Mouse (Mus musculus) adrenal gland, postnatal 14 days (tissue): ENCODE data around the gene Ttc4. TPM values are rescaled to one million over a fixed set of nuclear protein-coding genes. Genes with fewer than 3 reads are reported as not detected.
A peak's percentile ranks its signal among the peaks of the same experiment; 100 is the strongest.

ENCODE experiments used
- DNase-seq: peaks from one replicate; pipeline ENCODE4 v3.0.0; 2021; ENCODE audit warnings: mixed read lengths
- long read RNA-seq, 2 experiments: library from polyadenylated mRNA; stranded (forward); transcript quantifications; one replicate each; pipeline ENCODE4 v2.0.0; 2021
- total RNA-seq: library from RNA; stranded (reverse); gene quantifications from 2 replicates; pipeline ENCODE4 v1.2.3, GENCODE M21; 2021

The Ttc4 gene
- 26.0 and 30.3 TPM in 2 replicates for total RNA-seq
- long read RNA-seq, experiment 1, transcript Ttc4-201 (10 exons, 2,121 nt), result major isoform, 35 of 52 reads
- long read RNA-seq, experiment 1, partial matches to known transcripts, result 1 of 52 reads
- long read RNA-seq, experiment 1, other reads (novel, unspliced or antisense), result 16 of 52 reads
- long read RNA-seq, experiment 2, transcript Ttc4-201 (10 exons, 2,121 nt), result major isoform, 21 of 31 reads
- long read RNA-seq, experiment 2, partial matches to known transcripts, result 0 of 31 reads
- long read RNA-seq, experiment 2, other reads (novel, unspliced or antisense), result 10 of 31 reads

- peak; percentile 96 for DNase-seq
Measured at GRCm38 (mm10) chr4:106678442-106679118, at the start of gene Ttc4. Gene Ttc4, minus strand, starts transcription at chr4:106678944.

DNA sequence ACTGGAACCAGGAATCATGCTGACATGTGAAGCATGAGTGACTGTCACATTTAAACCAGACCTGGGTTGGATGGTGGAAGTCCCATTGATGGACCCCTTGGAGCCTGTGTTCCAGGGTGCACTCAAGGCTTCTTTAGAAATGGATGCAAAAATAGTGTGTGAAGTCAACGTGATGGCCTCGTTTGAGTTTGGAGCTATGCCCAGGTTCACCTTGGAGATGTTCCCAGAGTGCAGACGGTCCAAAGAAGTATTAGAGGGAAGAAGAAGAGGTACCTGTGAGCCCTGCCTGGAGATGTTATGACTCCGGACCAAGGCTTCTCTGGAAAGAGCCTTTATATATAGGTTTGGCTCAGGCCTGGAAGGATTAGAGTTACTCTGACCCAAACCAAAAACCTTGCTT lies 41.9 kb upstream of the Ttc4 start:
- DNase-seq, result no peak

GRCm38 (mm10) chr4:106713622-106714021 lies 34.9 kb upstream of the Ttc4 start:
- DNase-seq, result no peak

- DNase-seq, result peak; percentile 90
Measured at GRCm38 (mm10) chr4:106708408-106708807, 29.7 kb upstream of the Ttc4 start.

DNA sequence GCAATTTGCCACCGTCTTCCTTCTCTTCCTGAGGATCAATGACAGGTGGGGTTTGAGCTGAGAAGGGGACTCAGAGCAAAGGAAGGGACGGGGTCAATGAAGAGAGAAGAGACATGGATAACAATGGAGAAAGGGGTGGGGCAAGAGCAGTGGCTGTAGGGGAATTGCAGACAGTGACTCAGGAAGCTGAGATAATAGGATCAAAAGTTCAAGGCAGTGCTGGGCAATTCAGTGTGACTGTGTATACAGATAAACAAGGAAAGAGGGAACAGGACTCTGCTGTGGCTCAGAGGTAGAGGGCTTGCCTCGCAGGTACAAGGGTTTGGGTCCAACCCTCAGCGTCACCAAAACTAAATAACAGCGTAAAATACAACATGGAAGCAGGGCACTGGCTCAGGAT lies 29.2 kb upstream of the Ttc4 start:
- peak; percentile 49 for DNase-seq

DNA sequence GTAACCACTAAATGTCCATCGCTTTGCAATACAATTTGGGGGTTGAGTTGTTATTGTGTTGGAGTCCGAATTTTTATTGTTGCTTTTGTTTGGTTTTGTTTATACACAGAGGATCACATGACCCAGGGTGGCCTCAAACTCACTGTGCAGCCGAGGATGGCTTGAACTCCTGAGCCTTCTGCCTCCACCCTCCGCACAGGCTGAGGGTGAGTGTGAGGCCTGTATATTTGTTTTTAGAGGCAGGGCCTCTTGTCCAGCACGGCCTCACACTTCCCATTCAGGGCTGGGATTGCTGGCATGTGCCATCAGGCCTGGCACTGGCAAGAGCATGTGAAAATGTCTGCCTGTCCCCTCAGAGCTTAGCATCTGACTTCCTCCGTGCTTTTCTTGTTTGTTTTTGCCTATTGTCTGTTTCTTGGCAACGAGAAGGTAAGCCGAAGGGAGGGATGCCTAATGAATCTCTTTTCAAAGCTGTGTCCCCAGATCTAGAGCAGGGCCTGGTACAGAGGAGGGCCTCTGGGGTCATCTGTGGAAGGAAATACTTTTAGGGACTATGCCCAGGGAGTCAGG lies 26.4 kb upstream of the Ttc4 start:
- DNase-seq, result no peak

DNA sequence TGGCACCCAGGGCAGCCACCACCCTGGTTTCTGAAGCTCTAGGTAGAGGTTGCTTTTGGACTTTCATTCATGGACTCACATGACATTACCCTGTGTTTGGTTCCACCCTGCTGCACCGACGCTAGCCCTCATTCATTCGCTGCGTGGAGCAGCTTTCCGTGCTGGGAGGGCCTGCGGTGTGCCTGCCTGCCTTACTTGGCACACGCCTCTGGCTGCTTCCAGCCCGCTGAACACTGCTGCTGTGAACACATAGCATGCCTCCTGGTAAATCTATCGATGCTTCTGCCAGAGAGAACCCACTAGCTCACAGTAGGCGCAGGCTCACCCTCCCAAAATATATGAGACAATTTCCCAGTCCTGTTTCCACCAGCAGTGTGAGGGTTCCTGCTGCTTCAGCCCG lies 25.7 kb upstream of the Ttc4 start:
- no peak for DNase-seq

DNA sequence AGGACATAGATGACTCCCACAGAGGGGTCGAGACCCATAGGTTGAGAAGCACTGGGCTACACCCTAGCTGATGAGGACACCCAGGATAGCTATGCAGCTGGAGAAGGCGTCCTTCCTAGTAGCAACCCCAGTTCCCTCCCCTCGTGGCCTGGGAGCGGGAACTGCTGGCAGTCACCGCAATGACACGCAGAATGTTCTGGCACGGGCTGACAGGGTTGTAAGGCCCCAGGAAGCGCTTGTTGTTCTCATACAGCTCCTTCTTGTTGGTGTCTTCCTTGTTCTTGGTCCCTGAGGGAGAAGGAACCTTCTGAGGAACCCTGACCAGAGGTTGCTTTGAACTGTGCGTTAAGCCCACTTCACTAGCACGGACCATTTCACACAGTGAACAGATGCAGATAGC lies 25.2 kb upstream of the Ttc4 start:
- no peak for DNase-seq

DNA sequence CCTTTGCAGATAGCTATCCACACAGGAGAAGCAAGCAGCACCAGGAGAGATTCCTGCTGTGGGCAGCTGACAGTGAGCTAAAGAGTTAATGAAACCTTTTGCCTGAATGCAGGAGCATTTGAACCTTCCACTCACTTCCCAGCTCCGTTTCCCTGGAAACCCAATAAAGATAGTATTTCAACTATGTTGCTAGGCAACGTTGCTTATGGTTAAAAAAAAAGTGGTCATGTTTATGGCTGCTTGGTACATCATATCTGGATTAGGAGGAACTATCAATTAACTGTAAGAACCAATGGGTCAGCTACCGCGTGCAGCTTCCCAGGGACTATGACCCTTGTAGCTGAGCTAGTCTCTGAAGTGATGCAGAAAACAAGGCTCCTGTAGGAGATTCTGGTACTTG lies 22.1 kb upstream of the Ttc4 start:
- DNase-seq, result no peak

GRCm38 (mm10) chr4:106699989-106700388 lies 21.2 kb upstream of the Ttc4 start:
- DNase-seq, result no peak

DNA sequence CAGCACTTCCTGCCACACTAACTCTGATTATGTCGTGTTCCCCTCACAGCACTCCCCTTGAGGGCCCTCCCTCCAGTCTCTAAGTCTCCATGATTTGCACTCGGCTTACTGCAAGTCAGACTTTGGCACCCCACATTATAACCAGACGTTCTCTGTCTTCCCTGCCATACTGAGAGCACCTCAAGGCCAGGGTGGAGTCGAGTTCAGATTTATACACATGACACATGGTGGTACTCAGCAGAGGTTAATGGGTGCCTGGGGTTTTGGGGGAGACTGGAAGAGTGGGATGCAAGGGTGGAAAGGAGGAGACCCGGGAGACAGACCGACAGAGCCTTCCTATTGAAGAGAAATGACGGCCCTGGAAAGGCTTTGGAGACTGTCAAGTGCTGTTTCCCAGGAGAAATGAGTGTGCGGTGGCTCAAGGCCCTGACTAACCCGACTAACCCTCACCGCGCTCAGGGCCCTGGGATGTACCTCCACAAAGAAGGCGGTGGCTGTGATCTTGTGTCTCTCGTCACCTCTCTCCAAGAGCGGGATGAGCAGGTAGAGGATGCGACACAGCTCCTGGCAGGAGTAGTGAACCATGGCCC lies 15.2 kb upstream of the Ttc4 start:
- DNase-seq, result no peak

- DNase-seq, result no peak
Measured at GRCm38 (mm10) chr4:106688636-106689296, 10.0 kb upstream of the Ttc4 start.

DNA sequence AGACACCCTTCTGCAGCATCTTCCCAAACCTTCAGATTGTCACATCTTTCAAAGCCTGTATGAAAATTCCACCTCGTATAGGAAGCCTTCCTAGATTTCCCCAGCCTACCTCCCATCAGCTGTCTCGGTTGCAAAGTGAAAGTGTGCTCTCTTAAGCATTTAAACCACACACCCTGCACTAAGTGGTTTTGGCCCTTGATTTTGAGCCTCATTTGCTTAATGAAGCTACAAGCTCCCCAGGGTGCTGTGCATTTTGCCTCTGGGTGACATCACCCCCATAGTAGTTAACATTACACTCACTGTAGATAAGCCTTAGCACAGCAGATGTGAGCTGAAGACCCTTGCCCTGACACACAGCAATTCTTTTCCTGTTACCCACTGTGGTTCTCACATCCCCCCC lies 2.2 kb upstream of the Ttc4 start:
- no peak for DNase-seq

DNA sequence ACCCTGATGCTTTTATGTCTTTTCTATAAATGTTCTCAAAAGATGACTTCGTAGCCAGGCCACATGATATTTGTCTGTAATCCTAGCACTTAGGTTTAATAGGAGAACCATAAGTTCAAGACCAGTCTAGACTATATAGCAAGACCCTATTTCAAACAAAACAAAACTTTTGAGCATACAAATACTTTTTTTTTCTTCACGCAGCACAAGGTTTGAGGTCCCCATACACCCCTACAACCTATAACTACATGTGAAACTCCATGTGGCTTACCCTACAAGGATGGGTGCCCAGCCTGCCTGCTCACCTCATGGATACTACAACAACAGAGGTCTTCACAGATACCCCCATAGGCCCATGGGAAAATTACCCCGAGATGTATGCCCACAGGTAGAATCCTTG lies 408 bp upstream of the Ttc4 start:
- no peak for DNase-seq

DNA sequence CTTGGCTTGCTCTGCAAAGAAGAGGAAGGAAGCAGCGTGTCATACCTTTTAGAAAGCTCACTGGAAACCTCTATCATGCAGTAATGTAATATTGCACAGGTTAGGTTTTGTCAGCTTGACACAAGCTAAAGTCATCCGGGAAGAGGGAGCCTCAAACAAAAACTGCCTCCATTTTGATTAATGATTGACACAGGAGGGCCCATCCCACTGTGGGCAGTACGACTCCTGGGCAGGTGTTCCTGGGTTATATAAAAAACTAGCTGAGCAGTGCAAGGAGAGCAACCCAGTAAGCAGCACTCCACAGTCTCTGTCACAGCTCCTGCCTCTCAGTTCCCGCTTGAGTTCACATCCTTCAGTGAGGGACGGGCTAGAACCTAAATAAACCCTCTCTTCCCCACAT lies 2.0 kb downstream of the Ttc4 start:
- no peak for DNase-seq

DNA sequence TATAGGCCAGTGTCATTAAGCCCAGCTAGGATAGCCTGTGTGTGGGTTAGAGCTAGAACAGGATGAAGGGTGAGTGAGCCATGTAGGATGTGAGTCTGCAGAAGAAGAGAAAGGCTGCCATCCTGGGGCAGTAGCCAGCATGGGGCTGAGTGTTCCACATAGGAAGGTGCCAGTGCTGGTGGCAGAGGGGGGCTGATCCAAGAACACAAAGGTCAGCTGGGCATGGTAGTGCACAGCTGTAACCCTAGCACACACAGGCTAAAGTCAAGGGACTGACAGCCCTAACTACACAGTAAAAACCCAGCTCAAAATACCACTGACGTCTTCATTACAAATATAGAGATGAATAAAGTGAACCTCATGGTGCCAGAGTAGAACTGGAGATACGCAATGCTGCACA lies 12.2 kb downstream of the Ttc4 start:
- no peak for DNase-seq

DNA sequence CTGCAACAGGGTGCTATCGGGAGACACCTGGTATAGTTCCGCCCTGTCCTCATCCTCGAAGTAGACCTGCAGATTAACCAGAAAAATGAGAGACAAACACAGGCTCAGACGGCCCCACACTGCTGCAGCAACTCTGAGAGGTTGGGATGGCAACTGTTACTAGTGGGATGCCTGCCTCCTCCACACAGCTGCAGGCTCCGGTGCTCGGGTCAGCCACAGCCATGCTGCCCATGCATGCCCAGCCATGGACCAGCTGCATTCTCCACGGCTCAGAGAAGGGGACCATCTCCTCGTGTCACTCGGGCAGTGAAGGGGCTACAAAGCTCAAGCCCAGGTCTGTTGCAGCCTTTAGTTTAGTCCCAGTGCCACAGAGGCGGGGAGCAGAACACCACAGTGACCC lies 13.1 kb downstream of the Ttc4 start:
- DNase-seq, result no peak

- DNase-seq, result no peak
Measured at GRCm38 (mm10) chr4:106665269-106665668, 13.5 kb downstream of the Ttc4 start.

DNA sequence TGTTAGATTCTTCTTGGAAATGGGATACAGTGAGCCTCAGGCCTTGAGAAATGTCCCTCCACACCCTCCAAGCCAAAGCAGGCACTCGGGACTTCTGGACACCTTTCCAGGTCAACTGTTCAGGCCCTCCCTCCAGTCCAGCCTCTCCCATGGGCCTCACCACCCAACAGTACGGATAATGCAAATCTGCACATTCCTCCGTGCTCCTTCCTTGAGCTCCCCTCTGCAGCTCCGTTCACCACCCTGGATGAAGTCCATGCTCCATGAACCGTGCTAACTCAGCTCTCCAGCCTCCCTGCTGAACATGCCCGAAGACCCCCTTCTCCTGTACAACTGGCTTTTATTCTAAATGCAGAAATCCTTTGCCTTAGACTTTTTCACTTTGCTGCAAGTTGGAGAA lies 14.0 kb downstream of the Ttc4 start:
- no peak for DNase-seq

GRCm38 (mm10) chr4:106663956-106664470 lies 14.7 kb downstream of the Ttc4 start:
- DNase-seq, result no peak

- DNase-seq, result no peak
Measured at GRCm38 (mm10) chr4:106655681-106656080, 23.1 kb downstream of the Ttc4 start.

- no peak for DNase-seq
Measured at GRCm38 (mm10) chr4:106653051-106653450, 25.7 kb downstream of the Ttc4 start.

DNA sequence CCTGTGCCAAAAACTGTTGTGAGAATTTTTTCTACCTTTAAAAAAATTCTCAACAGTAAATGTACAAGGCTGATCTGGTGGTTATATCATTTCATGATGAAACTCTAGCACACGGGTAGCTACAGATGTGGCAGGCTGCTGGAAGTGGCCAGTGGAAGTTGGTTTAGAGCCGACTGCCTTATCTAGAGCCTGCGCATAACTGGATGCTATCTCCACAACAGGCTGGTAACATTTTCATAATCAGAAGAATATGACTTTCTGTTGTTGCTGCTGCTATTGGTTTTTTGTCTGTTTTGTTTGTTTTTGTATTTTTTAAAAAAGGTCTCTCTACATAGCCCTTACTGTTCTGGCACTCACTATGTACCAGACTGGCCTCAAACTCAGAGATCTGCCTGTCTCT lies 26.2 kb downstream of the Ttc4 start:
- no peak for DNase-seq
